Mouse (Mus musculus): Measurements from ENCODE around the gene Gm26558.

DNA sequence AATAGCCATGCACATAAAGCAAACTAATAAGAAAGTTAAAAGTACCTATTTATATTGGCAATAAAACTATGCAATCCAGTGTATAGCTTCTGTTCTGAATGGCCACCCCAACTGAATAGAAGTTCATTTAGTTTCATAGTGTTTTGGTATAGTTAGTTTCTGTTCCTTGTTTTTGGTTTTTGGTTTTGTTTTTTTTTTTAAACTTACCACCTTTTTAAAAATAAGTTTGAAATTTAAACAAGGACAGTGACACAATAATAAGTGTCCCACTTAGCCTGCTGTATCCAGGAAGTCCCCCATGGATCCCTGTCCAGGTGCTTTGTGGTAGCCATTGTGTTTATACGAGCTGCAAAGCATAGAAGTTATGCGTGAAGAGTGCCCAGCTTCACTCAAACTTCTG lies 7.3 kb upstream of the Gm26558 start:
- no peak for TF ChIP-seq USF1 (IDR thresholded peaks at IDR 0.05; ENCODE audit: low read depth)
- no peak for TF ChIP-seq MYOD1 (IDR thresholded peaks at IDR 0.05; ENCODE audit: control insufficient read depth in 1 of 3, insufficient read length in 2 of 3, low read depth in 2 of 3)
- no peak for TF ChIP-seq REST (IDR thresholded peaks at IDR 0.05; ENCODE audit: insufficient read depth, insufficient read length)
- no peak for TF ChIP-seq POLR2A (IDR thresholded peaks at IDR 0.05; ENCODE audit: insufficient read length, low read depth)
- TF ChIP-seq MYOG (IDR thresholded peaks at IDR 0.05; ENCODE audit: control insufficient read depth in 1 of 3, insufficient read depth in 1 of 3, insufficient read length in 2 of 3, low read depth in 2 of 3) = no peak
- TF ChIP-seq POLR2AphosphoS2 (IDR thresholded peaks at IDR 0.05; ENCODE audit: insufficient read length, low read depth) = no peak
- TF ChIP-seq TCF12 (IDR thresholded peaks at IDR 0.05; ENCODE audit: insufficient read depth, poor library complexity, severe bottlenecking) = no peak
- TF ChIP-seq MAX (IDR thresholded peaks at IDR 0.05; ENCODE audit: low read depth) = no peak
- TF ChIP-seq SRF (IDR thresholded peaks at IDR 0.05; ENCODE audit: control insufficient read depth, insufficient read length, low read depth) = no peak
- no peak for TF ChIP-seq E2F4 (IDR thresholded peaks at IDR 0.05; ENCODE audit: insufficient read depth)
- no peak for TF ChIP-seq CEBPB (IDR thresholded peaks at IDR 0.05; ENCODE audit: insufficient read depth, poor library complexity, severe bottlenecking)
- no peak for TF ChIP-seq TCF3 (IDR thresholded peaks at IDR 0.05; ENCODE audit: insufficient read length, low read depth)

All from myocyte (in vitro differentiated cells).